ENCODE assay signal across 23 mouse cellular contexts in genomic region chr6:23106373-23106772, GRCm38 (mm10).
"Had no signal": no experiment of that assay in that cellular context is flagged by ENCODE, and none has a peak within 500 bp of the region (broad histone marks: within the 10 kb centered on the region; RNA-seq: fewer than 3 reads in every experiment).

No protein-coding gene starts in this region.

- H3K4me3 ChIP-seq: gastrocnemius, adult 2 months; heart, embryonic 10.5 days; heart, embryonic 12.5 days; hindbrain, embryonic 10.5 days; hindbrain, embryonic 12.5 days; intestine, embryonic 15.5 days; layer of hippocampus, adult 2 months; left cerebral cortex, adult 2 months; limb, embryonic 10.5 days; limb, embryonic 12.5 days had no signal

- H3K4me1 ChIP-seq: hindbrain, embryonic 10.5 days; hindbrain, embryonic 12.5 days; intestine, embryonic 15.5 days; limb, embryonic 10.5 days; limb, embryonic 12.5 days had no signal

- H3K9me3 ChIP-seq: heart, embryonic 10.5 days; heart, embryonic 12.5 days; hindbrain, embryonic 10.5 days; hindbrain, embryonic 12.5 days; intestine, embryonic 15.5 days; limb, embryonic 10.5 days; limb, embryonic 12.5 days had no signal

- H3K36me3 ChIP-seq: heart, embryonic 10.5 days; heart, embryonic 12.5 days; hindbrain, embryonic 10.5 days; hindbrain, embryonic 12.5 days; intestine, embryonic 15.5 days; limb, embryonic 10.5 days; limb, embryonic 12.5 days had no signal

- H3K4me2 ChIP-seq: heart, embryonic 12.5 days; hindbrain, embryonic 12.5 days; hindbrain, embryonic 14.5 days; intestine, embryonic 15.5 days; limb, embryonic 12.5 days had no signal

- H3K9ac ChIP-seq: heart, embryonic 12.5 days; hindbrain, embryonic 12.5 days; hindbrain, embryonic 14.5 days; intestine, embryonic 15.5 days; limb, embryonic 12.5 days had no signal

- ATAC-seq: hindbrain, embryonic 16.5 days; inflammation-experienced regulatory T-cells, adult 6 months; intestine, embryonic 15.5 days; intestine, postnatal 0 days had no signal

- H3K27me3 ChIP-seq: heart, embryonic 12.5 days; hindbrain, embryonic 12.5 days; intestine, embryonic 15.5 days; limb, embryonic 12.5 days had no signal

- DNase-seq: gastrocnemius, adult 2 months; gastrocnemius, postnatal 10 days; gastrocnemius, postnatal 25 days; heart, postnatal 10 days; heart, postnatal 4 days; kidney, adult 18-20 months; kidney, adult 8-10 months; kidney, postnatal 10 days; kidney, postnatal 25 days; kidney, postnatal 4 days had no signal

- H3K27ac ChIP-seq: gastrocnemius, adult 2 months; heart, embryonic 10.5 days; hindbrain, embryonic 10.5 days; hindbrain, embryonic 12.5 days; hindbrain, embryonic 14.5 days; intestine, embryonic 15.5 days; layer of hippocampus, adult 2 months; left cerebral cortex, adult 2 months; limb, embryonic 10.5 days; limb, embryonic 12.5 days had no signal
